Mouse (Mus musculus) retina, postnatal 1 day (tissue): ENCODE measurements around the gene Gpr22.

Experiments used
- DNase-seq: peaks from one replicate; pipeline ENCODE4 v3.0.0-alpha.2; 2012

Gene Gpr22

DNA sequence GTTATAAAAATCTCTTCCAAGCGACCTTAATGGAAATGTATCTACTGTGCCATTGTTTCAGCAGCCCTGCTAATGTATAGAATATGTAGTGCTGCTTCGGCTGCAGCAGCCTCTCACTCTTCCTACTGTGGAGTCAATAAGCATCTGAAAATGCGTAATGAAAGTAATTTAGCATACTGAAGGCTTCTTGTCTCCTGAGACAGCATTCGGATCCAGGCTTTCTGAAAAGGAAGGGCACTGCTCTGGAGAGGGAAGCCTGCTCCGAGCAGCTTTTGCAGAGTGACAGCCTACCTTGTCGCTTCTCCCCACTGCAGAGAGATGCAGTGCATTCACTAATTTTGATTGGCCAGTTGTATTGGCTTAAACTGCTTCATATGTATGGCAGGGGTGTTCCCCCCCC is at the start of gene Gpr22:
TSS of gene Gpr22 (minus strand) at position 348 of the 400 bp plus-strand sequence.
- DNase-seq, result peak; percentile 14

DNA sequence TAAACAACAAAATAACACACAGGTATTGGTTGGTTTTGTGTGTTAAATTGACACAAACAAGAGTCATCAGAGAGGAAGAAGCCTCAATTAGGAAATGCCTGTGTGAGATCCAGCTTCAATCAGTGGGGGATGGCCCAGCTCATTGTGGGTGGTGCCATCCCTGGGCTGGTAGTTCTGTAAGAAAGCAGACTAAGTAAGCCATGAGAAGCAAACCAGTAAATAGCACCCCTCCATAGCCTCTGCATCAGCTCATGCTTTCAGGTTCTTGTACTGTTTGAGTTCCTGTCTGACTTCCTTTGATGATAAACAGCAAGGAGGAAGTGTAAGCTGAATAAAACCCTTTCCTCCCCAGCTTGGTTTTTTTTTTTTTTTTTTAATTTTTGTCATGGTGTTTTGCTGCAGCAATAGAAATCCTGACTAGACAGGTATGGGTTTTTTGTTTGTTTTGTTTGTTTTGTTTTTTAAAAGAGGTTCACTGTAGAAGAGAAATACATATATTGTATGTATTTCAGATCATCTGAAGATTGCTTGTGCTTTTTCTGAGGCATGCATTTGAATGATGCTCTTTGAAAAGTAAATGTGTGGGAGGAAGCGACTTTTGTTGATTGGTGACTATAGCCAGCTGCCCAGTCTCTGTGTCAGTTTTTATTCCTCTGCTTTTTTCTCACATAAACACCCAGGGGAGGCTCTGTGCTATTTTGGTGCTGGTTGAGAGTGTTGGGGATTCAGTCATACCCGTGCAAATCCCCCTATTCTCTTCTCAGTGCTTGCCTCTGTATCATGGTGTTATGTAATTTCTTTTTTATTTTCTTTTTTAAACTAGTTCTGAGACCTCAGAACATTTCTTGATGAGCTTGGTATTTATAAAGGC is 42.4 kb upstream of the Gpr22 start:
- no peak for DNase-seq

DNA sequence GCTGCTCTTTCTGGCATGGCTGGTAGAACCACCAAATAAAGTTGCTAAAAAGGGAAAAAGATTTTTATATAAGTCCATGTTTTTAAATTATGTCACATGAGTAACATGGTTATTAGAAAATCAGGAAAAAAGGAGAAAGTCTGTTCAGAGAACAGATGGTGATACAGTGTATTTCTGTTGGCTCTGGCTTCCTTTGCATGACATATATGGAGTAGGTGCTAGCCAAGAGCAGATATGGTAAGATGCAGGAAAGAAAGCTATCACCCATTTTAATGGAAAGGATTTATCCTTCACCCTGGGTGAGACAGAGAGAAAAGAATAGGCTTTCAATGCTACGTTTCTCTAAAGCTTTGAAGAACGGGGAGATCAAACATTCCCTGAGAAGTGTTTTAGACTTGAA is 40.7 kb upstream of the Gpr22 start:
- no peak for DNase-seq

DNA sequence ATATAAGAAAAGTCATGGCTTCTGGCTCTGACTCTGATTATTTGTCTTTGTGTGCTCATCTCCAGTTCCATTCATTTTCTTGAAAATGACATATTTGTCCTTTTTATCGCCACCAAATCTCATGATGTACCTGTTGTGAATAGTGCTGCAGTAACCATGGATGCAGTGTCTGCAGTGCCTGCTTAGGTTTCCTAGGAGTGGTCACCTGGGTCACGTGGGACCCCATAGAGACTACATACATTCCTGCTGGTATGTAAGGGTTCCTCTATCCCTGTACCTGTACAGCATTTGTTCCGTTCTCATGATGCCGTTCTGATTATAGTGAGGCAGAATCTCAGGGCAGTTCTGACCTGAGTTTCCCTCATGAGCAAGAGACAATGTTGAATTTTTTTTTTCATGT is 36.1 kb upstream of the Gpr22 start:
- no peak for DNase-seq

DNA sequence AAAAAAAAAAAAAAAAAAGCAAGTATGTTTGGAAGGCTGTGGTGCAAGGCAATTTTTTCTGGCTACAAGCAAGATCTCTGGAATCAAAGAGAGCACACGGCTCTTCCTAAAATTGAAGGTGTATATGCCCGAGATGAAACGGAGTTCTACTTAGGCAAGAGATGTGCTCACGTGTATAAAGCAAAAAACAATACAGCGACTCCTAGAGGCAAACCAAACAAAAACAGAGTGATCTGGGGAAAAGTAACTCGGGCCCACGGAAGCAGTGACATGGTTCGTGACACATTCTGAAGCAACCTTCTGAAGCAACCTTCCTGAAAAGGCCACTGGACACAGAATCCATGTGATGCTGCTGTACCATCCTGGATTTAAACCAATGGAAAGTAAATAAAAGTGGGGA is 33.6 kb upstream of the Gpr22 start:
- DNase-seq, result no peak

DNA sequence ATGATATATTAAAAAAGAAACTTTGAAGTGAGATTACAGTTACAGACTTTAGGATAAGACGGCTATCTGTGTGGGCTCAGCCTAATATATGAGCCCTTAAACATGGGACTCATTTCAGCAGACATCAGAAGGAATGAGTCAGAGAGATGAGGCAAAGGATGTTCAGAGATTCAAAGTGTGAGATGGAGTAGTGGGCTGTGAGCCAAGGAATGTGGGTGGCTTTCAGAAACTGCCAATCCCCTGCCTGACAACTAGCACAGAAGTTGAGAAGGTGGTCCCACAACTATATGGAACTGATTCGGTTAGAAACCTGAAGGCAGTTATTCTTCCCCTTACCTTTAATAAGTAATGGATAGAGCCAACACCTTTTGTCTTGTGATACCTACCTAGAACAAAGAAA is 20.9 kb upstream of the Gpr22 start:
- DNase-seq, result no peak

DNA sequence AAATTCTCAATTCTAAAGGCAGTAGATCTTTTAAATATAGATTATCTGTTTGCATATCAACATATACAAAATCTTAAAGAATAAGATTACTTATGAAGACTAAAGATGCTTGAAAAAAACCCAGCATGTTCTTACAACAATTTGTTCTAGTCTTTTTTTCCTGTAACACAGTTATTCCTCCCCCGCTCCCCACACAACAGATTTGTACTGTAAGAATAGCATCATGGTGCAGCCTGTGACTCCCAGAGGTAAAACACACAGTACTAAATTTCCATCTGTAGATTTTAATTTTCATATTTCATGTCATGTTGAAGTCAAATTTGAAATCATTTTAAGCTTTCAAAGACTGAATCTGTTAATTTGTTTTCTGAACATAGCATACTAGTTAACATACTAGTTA is 16.4 kb upstream of the Gpr22 start:
- no peak for DNase-seq

DNA sequence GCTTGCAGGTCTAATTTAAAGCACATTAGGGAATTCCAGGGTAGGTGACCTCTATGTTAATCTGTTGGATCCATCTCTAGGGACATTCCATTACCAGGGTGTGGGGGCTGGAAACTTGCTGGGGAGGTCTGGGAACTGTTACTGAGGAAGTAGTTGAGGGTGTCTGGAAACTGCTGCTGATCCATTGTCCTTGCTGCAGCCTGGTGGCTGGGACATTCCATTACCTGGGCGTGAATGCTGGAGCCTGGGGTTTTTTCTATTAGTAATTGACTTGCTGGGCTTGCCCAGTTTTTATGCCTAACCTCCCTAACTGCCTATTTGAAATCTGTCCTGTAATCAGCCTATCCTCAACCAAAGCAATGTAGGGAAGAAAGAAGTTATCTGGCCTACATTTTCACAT is 13.0 kb upstream of the Gpr22 start:
- DNase-seq, result no peak

DNA sequence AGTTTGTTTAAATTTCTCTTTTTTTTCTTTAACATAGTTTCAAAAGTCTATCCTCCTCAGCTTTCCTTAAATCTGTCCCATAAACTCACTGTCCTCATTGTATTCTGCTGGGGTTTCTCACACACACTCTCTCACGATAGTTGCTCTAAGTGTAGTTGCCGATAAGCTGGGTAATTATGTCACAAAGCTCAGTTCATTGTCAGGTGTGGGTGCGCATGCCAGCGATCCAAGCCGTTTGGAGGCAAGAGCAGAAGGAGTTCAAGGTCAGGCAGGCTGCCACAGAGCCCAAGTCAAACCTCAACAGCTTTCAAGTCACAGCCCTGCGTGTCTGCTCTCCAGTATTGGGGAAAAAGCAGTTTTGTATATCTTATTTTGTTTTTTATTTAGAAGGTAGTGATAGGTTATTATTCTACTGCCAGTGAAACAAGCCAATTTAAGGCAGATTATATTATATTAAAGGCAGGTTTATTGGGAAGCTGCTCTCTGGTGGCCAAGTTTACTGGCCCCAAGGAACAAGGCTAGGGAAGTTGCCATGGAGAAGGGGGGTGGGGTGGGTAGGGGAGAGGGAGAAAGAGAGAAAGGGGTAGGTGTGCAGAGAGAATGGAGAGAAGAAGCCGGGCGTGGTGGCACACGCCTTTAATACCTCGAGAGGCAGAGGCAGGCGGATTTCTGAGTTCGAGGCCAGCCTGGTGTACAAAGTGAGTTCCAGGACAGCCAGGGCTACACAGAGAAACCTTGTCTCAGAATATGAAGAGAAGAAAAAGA is 11.9 kb upstream of the Gpr22 start:
- DNase-seq, result no peak

DNA sequence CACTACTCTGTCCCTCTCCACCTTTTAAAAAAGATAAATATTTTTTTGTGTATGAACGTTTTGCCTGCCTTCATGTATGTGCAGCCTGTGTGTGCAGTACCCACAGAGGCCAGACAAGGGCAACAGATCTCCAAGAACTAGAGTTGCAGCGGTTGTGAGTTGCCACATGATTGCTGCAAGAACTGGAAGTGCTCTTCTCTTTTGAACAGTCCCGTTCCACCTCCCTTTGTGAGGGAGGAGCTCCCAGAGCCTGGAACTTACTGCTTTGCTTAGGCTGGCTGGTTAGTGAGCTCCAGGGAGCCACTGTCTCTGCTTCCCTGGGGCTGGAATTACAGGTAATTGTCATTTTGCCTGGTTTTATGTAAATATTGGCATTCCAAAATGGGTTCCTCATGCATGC is 10.8 kb upstream of the Gpr22 start:
- DNase-seq, result no peak

DNA sequence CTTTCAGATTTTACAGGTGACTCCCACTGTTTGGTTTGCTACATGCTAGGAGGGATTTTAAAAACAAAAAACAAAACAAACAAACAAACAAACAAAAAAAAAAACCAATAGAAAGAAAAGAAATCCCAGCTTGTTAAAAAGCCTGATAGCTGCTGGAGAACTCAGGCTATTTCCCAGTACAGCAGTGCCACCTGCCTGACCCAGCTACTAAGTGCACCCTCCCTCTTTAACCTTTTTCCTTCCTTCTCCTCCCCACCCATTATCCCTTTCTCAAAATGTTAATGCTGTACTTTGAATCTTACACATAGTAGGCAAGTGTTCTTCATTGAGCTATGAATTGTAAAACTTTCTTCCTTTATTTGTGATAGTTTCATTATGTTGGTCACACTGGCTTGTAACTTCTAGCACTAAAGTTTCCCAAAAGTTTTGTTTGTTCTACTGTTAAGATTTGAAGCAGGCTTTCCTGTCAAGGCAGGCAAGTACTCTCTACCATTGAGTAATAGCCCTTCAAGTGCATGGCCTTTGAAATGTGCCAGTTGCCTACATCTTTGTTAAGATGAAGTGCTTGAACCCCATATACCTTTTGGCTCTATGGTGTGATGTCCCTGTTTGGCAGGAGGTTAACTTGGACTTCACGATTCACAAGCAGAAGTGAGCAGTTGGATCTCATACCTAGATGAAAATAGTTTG is 6.0 kb upstream of the Gpr22 start:
- peak; percentile 20 for DNase-seq

DNA sequence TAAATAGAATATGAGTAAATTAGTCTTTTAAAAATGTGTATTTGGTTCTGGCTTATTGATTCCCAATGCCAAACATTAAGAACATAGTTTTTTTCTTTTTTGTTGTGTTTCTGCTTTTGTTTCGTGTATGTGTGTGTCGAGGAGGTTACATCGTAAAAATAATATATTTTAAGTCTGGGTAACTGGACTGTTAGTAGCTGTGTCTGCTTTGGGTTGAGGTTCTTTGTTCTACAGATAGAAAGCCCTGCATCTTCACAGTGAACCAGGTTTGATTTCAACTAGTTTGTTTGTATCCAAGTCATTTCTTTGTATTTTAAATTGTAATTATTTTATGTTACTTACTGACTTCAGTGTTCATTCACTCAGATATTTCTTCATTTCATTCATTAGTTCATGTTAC is 323 bp upstream of the Gpr22 start:
- DNase-seq, result no peak

DNA sequence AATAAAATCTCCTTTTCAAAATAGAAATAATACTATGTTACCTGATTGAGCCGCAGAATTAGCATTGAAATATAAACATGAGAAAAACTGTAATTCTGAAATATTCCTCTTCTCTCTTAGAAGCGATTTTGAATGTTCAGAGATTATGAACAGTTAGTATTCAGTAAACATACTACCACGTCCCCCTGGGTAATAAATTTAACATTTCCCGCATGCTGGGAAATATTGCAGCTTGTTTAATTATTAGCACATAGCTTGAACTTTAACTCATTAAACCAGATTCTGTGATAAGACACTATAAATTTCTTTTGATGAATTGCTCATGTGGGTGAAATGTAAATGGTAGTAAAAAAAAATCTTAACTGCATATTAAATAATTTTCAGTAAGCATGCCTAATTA is 1.0 kb downstream of the Gpr22 start:
- DNase-seq, result no peak

DNA sequence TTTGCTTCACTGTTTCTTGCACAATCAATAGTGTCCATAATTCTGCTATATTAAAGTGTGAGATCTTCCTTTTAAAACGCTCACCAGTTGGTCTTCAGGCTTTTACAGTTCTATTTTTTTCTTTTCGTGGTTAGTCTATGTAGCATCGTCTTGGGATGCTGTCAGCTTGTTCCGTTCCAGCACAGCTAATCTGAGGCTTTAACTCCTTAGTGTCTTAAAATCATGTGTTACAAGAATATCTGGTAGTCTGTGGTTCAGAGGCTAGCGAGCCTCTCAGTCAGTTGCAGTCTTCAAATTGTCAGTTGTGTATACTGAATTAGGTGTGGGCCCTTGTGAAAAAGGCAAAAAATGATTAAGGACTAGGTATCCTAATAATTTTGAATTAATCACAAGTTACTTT is 1.5 kb downstream of the Gpr22 start:
- DNase-seq, result peak; percentile 18

DNA sequence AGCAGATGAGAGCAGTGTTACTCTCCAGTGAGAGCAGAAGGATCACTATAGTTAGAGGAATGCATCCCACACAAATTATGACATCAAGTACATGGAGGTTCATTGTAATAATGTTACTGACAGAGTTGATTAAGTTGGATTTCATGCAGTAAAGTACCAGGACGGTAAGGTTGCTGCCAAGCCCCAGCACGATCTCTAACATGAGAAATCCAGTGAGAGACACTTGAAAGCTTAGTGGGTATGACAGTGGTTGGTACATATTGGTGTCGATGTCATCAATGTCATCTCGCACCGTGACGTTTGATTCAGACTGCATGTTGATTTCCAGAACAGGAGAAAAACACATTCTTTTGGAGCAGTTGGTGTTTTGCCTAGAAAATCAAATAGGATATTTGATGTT is 4.1 kb downstream of the Gpr22 start:
- no peak for DNase-seq

DNA sequence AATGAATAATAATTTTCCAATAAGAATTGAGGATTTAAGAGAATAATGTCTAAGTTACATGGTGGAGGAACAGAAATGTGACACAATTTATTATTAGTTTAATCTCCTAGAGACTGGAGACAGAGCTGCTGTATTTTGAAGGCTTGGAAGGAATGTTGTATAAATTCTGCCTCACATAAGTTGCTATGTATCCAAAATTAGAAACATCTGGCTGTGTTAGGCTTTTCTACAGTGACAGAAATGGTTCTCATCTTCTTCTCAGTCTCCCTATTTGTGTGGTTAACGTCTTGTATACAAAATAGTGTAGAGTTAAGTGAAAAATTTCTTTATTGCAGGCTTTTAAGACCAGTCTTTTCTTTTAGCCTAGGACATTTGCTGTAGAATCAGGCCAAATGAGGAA is 6.2 kb downstream of the Gpr22 start:
- no peak for DNase-seq

DNA sequence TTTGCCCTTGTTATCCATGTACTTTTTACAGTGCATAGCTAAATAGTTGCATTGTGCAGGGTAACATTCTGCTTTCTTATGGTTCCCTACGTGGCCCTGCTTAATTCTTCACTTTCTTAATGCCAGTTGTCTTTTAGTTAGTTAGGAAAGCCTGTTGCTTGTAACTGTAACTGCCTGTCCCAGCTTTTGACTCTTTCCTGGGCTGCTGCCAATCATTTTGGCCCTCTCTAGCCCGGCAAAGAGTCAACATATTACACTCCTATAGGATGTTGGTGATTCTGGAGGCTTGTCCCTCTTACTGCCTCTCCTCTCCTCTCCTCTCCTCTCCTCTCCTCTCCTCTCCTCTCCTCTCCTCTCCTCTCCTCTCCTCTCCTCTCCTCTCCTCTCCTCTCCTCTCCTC is 7.6 kb downstream of the Gpr22 start:
- DNase-seq, result no peak

DNA sequence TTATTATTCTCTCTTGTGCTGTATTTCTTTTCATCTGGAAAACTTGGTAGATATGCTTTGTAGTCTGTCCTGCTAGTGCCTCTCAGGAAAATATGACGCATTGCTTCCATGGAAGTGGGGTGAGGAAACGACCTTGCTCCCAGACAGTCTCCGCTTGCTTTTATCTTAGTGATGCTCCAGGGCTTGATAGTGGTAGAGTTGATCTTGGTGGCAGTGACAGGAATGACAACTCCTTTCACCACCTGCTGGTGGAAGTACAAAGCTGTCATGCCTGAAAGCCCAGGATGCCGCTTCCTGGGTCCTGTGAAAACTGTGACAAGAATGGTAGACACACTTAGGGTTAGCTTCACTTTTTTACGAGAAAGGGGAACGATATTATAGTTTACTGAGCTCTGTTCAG is 9.8 kb downstream of the Gpr22 start:
- peak; percentile 19 for DNase-seq

DNA sequence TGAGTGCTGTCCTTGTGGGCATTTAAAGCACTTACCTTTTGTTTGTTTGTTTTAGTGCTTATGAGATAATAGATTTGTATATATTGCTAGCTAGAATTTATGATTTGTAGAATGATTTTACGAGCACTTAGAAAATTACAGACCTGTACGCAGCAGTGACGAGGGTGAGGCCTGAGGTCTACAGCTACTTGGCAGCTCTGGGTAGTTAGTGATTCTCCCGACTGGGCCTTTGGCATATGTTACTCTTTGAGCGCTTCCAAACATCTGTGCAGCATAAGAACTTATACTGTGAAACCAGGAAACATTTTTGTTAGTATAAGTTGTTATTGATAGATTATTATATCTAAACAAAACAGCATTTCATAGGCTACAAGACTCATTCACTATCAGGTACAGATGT is 12.3 kb downstream of the Gpr22 start:
- DNase-seq, result no peak

DNA sequence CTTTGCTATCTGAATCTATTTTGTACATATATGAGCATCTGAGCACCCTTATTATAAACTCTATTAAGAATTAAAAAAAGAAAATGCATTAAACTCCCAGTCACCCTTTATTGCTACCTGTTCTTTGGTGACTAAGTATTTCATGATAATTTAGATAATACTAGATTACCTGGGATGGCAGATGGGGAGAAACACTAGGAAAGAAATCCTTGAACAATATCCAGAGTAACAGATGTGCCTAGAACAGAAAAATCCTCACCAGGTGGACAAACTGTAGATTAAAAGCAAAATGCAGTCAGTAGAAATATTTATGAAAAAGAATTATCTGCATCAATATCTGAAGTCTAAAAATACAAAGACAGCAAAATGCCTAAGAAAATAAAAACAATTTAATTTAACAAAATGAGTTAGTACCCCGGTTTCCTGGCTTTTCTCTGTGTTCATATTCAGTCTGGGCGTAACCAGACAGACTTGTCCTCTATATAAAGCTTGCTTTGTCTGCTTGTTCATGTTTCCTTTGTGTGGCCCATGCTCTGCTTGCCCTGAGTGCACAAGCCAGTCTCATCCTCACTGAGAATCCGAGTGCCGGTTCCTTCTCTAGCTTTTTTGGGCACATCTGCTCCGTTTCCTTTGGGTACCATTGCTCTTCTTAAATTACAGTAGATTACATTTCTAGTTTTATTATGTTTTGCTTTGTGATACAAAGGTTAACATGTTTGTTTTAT is 13.0 kb downstream of the Gpr22 start:
- no peak for DNase-seq

DNA sequence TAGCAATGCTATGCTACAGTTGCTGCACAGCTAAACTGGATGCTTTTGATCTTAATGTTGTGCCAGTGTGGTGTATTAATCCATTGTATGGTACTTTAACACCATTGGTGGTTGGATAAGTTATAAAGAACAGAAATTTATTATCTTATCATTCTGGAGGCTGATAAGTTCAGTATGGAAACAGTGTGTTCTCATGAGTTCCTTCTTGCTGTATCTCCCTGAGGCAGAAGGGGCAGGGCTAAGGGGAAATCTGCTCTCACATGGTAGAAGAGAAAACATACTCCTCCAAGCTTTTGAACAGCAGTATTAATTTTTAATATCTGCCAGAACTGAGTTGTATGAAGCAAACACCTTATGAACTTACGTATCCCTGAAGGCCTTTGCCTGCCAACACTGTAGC is 20.5 kb downstream of the Gpr22 start:
- no peak for DNase-seq

DNA sequence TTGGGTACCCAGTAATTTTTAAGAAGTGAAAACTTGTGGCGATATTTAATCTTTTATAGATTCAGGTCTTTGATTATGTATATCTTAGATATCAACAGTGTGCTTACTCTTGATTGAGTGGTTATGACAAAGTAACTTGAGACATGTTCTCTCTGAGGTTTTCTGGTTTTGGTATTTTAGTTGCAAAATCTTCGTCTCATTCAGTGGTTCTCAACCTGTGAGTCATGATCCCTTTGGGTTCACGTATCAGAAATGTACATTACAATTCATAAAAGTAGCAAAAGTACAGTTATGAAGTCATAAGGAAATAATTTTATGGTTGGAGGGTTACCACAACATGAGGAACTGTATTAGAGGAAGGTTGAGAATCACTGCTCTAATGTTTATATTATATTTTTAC is 27.1 kb downstream of the Gpr22 start:
- no peak for DNase-seq

DNA sequence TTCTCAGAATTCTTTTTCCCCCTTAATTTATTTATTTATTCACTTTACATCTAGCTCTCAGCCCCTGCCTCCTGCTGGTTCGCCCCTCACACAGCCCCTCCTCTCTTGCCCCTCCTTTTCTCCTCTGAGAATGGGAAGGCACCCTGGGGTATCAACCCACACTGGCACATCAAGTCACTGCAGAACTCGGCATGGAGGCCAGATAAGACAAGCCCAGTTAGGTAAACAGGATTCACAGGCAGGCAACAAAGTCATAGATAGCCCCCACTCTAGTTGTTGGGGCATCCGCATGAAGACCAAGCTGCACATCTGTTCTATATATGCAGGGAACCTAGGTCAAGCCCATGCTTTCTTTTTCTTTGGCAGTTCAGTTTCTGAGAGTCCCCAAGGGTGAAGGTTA is 46.6 kb downstream of the Gpr22 start:
- no peak for DNase-seq
